Mouse (Mus musculus) lung, postnatal 0 days (tissue): ENCODE data around the gene Hs2st1.

Source experiments
- CTCF ChIP-seq: IDR thresholded peaks from 2 replicates; pipeline ENCODE4 v1.5.1; 2016; ENCODE audit warnings: antibody characterized with exemption, mild to moderate bottlenecking
- EP300 ChIP-seq: IDR thresholded peaks from 2 replicates; pipeline ENCODE4 v1.6.1; 2016; ENCODE audit warnings: antibody characterized with exemption, mild to moderate bottlenecking, control low read depth

DNA sequence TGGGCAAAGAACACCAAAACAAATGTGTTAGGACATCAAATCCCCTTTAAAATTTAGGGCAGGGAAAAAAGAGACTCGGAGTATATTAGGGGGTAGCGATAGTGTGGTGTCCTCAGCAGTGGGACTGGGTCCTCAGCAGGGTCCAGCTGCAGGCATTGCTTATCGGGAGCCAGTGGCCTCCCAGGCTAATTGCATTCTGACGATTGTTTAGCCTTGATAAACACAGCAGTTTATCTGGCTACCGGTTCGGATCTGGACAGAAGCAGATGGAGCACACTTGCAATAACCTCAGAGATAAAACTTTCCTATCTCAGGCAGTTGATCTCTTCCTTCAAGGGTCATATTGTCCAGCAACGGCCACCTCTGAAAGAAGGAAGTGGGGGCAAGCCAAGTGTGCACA is 169.1 kb downstream of the Hs2st1 start:
- TF ChIP-seq CTCF: no peak
- TF ChIP-seq EP300: no peak
